Mouse (Mus musculus) left cerebral cortex, postnatal 25 days (tissue): ENCODE data around the gene Fermt2. TPM values are rescaled to one million over a fixed set of nuclear protein-coding genes. Genes with fewer than 3 reads are reported as not detected.
A peak's percentile ranks its signal among the peaks of the same experiment; 100 is the strongest.

ENCODE experiments used
- DNase-seq, 2 experiments: peaks; one replicate each; pipeline ENCODE4 v3.0.0; 2022; ENCODE audit warnings: low spot score in 2 of 2, mixed read lengths in 1 of 2
- intact Hi-C: fragments of 180-260 bp; cut with DNase I; formaldehyde crosslinking; loops from one replicate; pipeline ENCODE4 v1.15.1; 2025
- total RNA-seq, 2 experiments: library from RNA; stranded (reverse); gene quantifications; 2 replicates each; pipeline ENCODE4 v1.2.3; 2021

The Fermt2 gene
- total RNA-seq, 2 experiments from 2014 or later, result 92.3 to 105 TPM

- DNase-seq, result no peak
- intact Hi-C loops, result no loop called here
These were observed 77.8 kb downstream of the Fermt2 start for GRCm38 (mm10) chr14:45452148-45452547.

GRCm38 (mm10) chr14:45451090-45451489 is 78.8 kb downstream of the Fermt2 start:
- DNase-seq, result no peak
- intact Hi-C loops, result no loop called here

GRCm38 (mm10) chr14:45446777-45447176 is 83.1 kb downstream of the Fermt2 start:
- intact Hi-C loops, result no loop called here
- no peak for DNase-seq

GRCm38 (mm10) chr14:45445445-45445844 is 84.5 kb downstream of the Fermt2 start:
- DNase-seq, result no peak
- intact Hi-C loops, result no loop called here

- DNase-seq, result no peak
- intact Hi-C loops, result no loop called here
These were observed 85.0 kb downstream of the Fermt2 start for GRCm38 (mm10) chr14:45444870-45445269.

GRCm38 (mm10) chr14:45442781-45443560 is 86.9 kb downstream of the Fermt2 start:
- peak in 1 of 2 experiments; percentile 30 for DNase-seq
- intact Hi-C loops, result no loop called here

- DNase-seq, result peak in 1 of 2 experiments; percentile 33
These were observed 88.6 kb downstream of the Fermt2 start for GRCm38 (mm10) chr14:45441291-45441690.

GRCm38 (mm10) chr14:45439387-45439786 is 90.5 kb downstream of the Fermt2 start:
- intact Hi-C loops, result no loop called here
- no peak for DNase-seq

More at GRCm38 (mm10) chr14:45441291-45441690, 88.6 kb downstream of the Fermt2 start:
- intact Hi-C loops, result no loop called here

GRCm38 (mm10) chr14:45438931-45439275 is 91.0 kb downstream of the Fermt2 start:
- intact Hi-C loops, result no loop called here
- no peak for DNase-seq

GRCm38 (mm10) chr14:45438250-45438930 is 91.5 kb downstream of the Fermt2 start:
- intact Hi-C loops, result no loop called here
- no peak for DNase-seq

GRCm38 (mm10) chr14:45434220-45434619 is 95.7 kb downstream of the Fermt2 start:
- DNase-seq, result no peak
- intact Hi-C loops, result no loop called here

GRCm38 (mm10) chr14:45432003-45432402 is 97.9 kb downstream of the Fermt2 start:
- no peak for DNase-seq
- intact Hi-C loops, result no loop called here

GRCm38 (mm10) chr14:45430066-45430842 is 99.7 kb downstream of the Fermt2 start:
- intact Hi-C loops, result no loop called here
- no peak for DNase-seq

GRCm38 (mm10) chr14:45423220-45423619 is 106.7 kb downstream of the Fermt2 start:
- intact Hi-C loops, result loop anchor here (5.0 to 10.0 kb wide), 4 partner anchors 119 to 1302 kb away; no protein-coding TSS in a partner anchor

GRCm38 (mm10) chr14:45422371-45422770 is 107.5 kb downstream of the Fermt2 start:
- DNase-seq, result peak in 1 of 2 experiments; percentile 25
- intact Hi-C loops, result loop anchor here (5.0 to 10.0 kb wide), 4 partner anchors 120 to 1302 kb away; no protein-coding TSS in a partner anchor

More at GRCm38 (mm10) chr14:45423220-45423619, 106.7 kb downstream of the Fermt2 start:
- DNase-seq, result peak; percentile 38 to 60

- no peak for DNase-seq
- intact Hi-C loops, result loop anchor here (5.0 kb wide), 1 partner anchor 268 kb away; no protein-coding TSS in a partner anchor
These were observed 110.6 kb downstream of the Fermt2 start for GRCm38 (mm10) chr14:45419323-45419722.

- intact Hi-C loops, result loop anchor here (5.0 kb wide), 1 partner anchor 269 kb away; no protein-coding TSS in a partner anchor
These were observed 111.4 kb downstream of the Fermt2 start for GRCm38 (mm10) chr14:45418553-45418952.

GRCm38 (mm10) chr14:45416265-45416664 is 113.7 kb downstream of the Fermt2 start:
- intact Hi-C loops, result loop anchor here (5.0 kb wide), 1 partner anchor 271 kb away; no protein-coding TSS in a partner anchor
- DNase-seq, result no peak

More at GRCm38 (mm10) chr14:45418553-45418952, 111.4 kb downstream of the Fermt2 start:
- DNase-seq, result no peak
